Mouse (Mus musculus) cerebellum, adult 2 months (tissue): ENCODE data around the gene Slk. TPM values are rescaled to one million over a fixed set of nuclear protein-coding genes. Genes with fewer than 3 reads are reported as not detected.

Source experiments
- DNase-seq, 2 experiments: peaks; one replicate each; pipeline ENCODE4 v3.0.0; 2021
- H3K27ac ChIP-seq: fragments of 200-500 bp; 2 replicates; pipeline ENCODE4 v1.5.1; 2012; ENCODE audit warnings: low read length, control low read depth, inconsistent platforms; ENCODE audit not compliant: insufficient read depth
- H3K27me3 ChIP-seq: fragments of 200-500 bp; 2 replicates; pipeline ENCODE4 v1.6.1; 2012; ENCODE audit warnings: inconsistent platforms, mild to moderate bottlenecking, low read length, moderate library complexity; ENCODE audit not compliant: control insufficient read depth, insufficient read depth
- H3K4me1 ChIP-seq: fragments of 200-500 bp; 2 replicates; pipeline ENCODE4 v1.6.1; 2011; ENCODE audit warnings: low read length; ENCODE audit not compliant: control insufficient read depth, insufficient read depth
- H3K4me3 ChIP-seq: fragments of 200-500 bp; replicated peaks from 2 replicates; pipeline ENCODE3; 2011; ENCODE audit warnings: mild to moderate bottlenecking, low read depth, low read length, control low read depth; ENCODE audit not compliant: insufficient read depth
- CTCF ChIP-seq: fragments of 200-500 bp; IDR thresholded peaks from 2 replicates; pipeline ENCODE4 v1.5.1; 2011; ENCODE audit warnings: low read depth, mild to moderate bottlenecking, control low read depth, low read length, moderate library complexity, borderline replicate concordance; ENCODE audit not compliant: insufficient read depth
- POLR2A ChIP-seq: fragments of 200-500 bp; IDR thresholded peaks from 2 replicates; pipeline ENCODE4 v1.6.1; 2011; ENCODE audit warnings: low read length, control low read depth, borderline replicate concordance; ENCODE audit not compliant: insufficient read depth
- WGBS: fragments of 180-500 bp; shearing (Covaris S2); methylation state at CpG from one replicate; pipeline ENCODE4 v1.1.7; 2018; 5-methylcytosine and 5-hydroxymethylcytosine counted together
- polyA plus RNA-seq: library from polyadenylated mRNA; depleted of rRNA; stranded (reverse); fragments of >200 nt; gene quantifications from 2 replicates; pipeline ENCODE4 v1.2.3, GENCODE M21; 2012; rRNA removed

The Slk gene
- polyA plus RNA-seq: 33.8 and 38.7 TPM in 2 replicates

DNA sequence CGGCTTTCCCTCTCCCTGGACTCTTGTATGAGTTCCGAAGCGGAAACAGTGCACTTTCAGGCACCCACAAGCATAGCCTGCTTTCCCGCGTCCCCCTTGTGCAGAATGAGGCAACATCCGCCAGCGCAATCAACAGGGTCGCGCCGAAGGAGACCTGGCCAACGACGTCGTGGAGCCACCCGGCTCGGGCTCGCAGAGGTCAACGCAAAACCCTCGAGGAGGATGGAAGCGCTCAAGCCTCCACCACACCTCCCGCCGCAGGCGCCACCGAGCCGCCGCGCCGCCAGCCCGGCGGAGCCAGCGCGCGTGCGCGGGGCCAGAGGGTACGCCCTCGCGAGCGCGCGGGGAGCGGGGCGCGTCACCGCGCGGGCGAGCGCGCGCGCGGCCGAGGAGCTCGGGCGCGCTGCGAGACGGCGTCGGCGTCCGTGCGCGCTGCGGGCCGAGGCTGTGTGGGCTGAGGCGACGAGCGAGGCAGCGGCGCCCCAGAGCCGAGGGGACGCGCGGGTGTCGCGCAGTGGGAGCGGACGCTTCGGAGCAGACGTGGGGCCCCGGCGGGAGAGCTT is at the start of gene Slk:
Gene Slk, plus strand, starts transcription at position 454 of the 563 bp plus-strand sequence.
- Histone ChIP-seq H3K27me3 (no peaks in the 10 kb centered on the region), H3K27ac (peak within 1 kb of the TSS; percentile 67), H3K4me1 (no peaks in the 10 kb centered on the region; the same call in 1 of the 2 replicates), H3K4me3 (peak within 1 kb of the TSS; percentile 90)
- TF ChIP-seq CTCF (no peak), POLR2A (peak; percentile 83)
- under 1% methylated on average over 83 of the region's 83 CpGs for WGBS
- peak; percentile 83 to 88 for DNase-seq

DNA sequence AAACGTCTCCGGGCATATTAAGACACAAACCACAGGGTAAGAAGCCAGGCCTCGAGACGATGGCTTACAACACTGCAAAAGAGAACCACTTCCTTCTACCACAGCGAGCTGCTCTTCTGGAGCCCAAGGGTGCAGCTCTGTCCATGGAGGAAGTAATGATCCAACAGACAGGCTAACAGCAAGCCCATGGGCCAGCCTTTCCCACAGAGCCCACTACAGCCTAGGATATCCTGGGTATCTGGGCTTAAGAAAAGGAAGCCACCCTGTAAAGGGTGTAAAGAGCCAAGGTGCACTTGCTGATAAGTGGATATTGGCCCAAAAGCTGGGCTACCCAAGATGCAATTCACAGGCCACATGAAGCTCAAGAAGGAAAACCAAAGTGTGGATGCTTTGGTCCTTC is 48.2 kb upstream of the Slk start:
- WGBS: 86% methylated on average over 5 of the region's 5 CpGs
- Histone ChIP-seq H3K4me3 (no peak overlapping the region), H3K27ac (no peak overlapping the region), H3K27me3 (no peaks in the 10 kb centered on the region), H3K4me1 (no peaks in the 10 kb centered on the region)
- TF ChIP-seq POLR2A: no peak
- no peak for DNase-seq

DNA sequence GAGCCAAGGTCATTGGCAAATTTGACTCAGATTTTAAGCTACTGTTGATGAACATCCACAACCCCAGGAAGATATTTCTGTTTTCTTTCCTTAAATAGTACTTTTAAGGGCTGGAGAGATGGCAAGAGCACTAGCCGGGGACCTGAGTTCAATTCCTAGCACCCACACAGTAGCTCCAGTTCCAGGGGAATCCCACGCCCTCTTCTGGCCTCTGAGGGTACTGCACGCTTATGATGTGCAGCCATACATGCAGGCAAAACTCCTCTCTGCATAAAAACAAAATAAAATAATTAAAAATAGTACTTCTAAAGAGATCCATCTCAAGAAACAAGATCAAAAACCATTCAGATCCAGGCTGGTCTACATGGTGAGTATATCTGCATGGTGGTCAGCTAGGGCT is 47.0 kb upstream of the Slk start:
- WGBS: 93% methylated on average over 3 of the region's 3 CpGs
- Histone ChIP-seq H3K4me1 (no peaks in the 10 kb centered on the region), H3K27me3 (no peaks in the 10 kb centered on the region), H3K4me3 (no peak overlapping the region), H3K27ac (no peak overlapping the region)
- TF ChIP-seq POLR2A (no peak), CTCF (peak; percentile 24; the same call in 1 of the 2 replicates)
- DNase-seq: no peak

DNA sequence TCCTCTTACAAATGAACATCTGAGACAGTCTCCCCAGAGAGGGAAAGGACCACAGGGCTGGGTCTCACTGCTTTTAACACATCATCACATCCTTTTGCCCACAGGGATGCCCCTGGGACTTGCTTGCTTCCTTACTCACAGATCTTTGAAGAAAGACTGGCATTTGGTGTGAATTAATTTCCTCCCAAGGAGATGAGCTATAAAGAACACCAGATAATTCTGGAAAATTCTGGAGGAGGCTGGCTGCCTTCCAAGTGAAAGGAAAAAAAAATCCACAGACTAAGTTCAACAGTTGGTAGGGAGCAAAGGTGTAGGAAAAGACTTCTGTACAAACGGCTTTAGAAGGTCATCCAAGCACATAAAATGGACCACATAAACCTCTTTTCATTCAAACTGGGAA is 45.3 kb upstream of the Slk start:
- no peaks in the 10 kb centered on the region for H3K4me1 ChIP-seq
- 60% methylated on average over 1 of the region's 1 CpGs for WGBS
- TF ChIP-seq CTCF (no peak), POLR2A (no peak)
- H3K27me3 ChIP-seq: no peaks in the 10 kb centered on the region
- H3K27ac ChIP-seq: no peak overlapping the region
- no peak for DNase-seq
- H3K4me3 ChIP-seq: no peak overlapping the region

DNA sequence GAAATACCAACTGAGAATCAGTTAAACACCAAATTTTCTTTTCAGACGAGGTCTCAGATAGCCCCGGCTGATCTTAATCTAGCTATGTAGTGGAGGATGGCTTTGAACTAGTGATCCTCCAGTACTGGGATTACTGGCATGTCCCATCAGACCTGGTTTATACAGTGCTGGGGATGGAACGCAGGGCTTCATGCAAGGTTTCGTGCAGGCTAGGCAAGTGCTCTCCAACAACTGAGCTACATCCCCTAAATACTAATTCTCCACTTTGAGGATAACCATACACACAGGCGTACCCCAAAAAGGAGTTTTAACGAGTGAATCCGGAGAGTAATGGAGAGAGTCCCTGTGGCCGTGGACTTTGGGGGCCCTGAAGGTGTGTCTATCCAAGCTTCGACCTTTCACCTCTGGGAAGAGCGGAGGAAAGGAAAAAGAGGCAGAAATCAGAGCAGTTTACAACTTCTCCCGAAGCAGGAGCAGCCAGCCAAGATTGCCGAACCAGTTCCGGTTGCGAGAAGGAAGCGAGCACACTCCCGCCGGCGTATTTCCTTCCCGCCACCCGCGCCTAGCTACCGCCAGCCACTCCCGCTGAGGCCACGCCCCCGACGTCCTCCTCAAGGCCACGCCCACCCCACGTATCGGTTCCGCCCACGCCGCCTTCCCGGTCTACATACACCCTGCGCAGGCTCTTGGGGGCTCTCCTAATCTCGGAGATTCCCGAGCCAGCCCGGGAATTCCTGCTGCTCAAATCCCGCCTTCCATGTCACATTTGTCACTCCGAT is 42.8 kb upstream of the Slk start:
- Histone ChIP-seq H3K4me3 (peak overlapping the region; percentile 72), H3K27me3 (no peaks in the 10 kb centered on the region), H3K4me1 (no peaks in the 10 kb centered on the region), H3K27ac (no peak overlapping the region)
- 4% methylated on average over 39 of the region's 39 CpGs for WGBS
- TF ChIP-seq POLR2A: peak; percentile 73
- no peak for TF ChIP-seq CTCF
- peak; percentile 95 to 96 for DNase-seq

DNA sequence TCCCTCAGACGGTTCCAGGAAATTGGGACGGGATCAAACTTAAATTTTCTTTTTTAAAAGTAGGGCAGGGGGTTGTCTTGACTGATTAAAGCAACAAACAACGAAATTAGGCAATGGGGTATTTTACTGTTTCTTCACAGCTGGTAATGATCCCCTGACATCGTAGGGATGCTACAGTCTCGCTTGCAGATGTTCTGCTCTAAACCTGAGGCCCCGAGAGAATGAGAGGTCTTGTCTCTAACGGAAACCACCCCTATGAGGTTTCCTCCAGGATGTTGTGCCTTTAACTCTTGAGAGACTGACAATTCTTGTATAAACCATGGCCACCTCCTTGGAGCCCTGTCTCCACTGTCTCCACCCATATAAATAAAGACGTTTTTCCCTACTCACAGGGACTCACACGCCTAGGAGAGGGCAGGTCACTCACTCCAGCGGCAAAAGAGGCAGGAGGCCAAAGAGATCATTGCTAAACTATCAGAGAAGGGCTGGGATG is 42.1 kb upstream of the Slk start, which contains the start of gene Stn1:
Gene Stn1, minus strand, starts transcription at position 208 of the 493 bp plus-strand sequence.
- H3K27ac ChIP-seq: no peak within 1 kb of the TSS
- 9% methylated on average over 10 of the region's 10 CpGs for WGBS
- peak within 1 kb of the TSS; percentile 72 for H3K4me3 ChIP-seq
- no peak for TF ChIP-seq POLR2A
- no peak for TF ChIP-seq CTCF
- no peaks in the 10 kb centered on the region for H3K4me1 ChIP-seq
- DNase-seq: no peak
- H3K27me3 ChIP-seq: no peaks in the 10 kb centered on the region

DNA sequence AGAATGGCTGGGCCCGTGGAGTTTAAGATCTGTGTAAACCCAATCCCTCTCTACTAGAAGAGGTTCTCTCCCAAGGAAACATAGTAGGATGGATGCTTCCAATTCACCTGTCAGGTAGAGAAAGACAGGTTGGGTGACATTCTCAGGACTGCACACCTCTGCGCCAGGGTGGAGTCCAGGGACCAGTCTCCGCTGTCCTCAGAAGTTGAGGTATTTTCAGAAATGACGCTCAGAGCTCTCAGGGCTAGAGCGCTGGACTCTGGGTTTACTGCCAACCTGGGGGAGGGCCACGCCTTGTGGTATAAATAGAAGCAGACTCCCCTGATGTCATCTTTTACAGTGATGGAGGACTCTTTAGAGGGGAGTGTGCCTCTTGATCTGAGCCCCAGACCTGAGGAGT is 41.6 kb upstream of the Slk start:
- H3K4me3 ChIP-seq: no peak overlapping the region

DNA sequence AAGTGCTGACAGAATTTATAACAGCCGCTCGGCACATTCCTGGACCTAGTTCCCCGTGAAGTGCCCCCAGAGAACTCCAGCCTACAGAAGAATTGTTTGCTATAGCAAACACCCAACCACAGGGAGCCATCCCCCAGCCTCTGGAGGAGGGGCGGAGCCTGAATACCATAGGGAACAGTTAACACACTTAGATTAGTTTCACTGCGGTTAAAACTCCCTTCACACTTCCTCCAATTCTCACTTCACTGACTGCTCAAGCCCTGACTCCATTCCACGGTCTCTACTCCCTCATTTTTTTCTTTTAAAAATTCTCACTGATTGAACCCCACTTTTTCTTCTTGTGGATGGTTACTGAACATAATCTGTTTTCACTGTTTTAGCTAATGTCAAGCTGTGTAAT is 40.7 kb upstream of the Slk start:
- Histone ChIP-seq H3K27me3 (no peaks in the 10 kb centered on the region), H3K27ac (no peak overlapping the region), H3K4me1 (no peaks in the 10 kb centered on the region), H3K4me3 (no peak overlapping the region)
- TF ChIP-seq CTCF (no peak), POLR2A (no peak)
- 36% methylated on average over 6 of the region's 6 CpGs for WGBS
- no peak for DNase-seq

More for the DNA sequence above, 41.6 kb upstream of the Slk start:
- H3K27me3 ChIP-seq: no peaks in the 10 kb centered on the region
- peak in 1 of 2 experiments; percentile 8 for DNase-seq
- H3K4me1 ChIP-seq: no peaks in the 10 kb centered on the region
- 73% methylated on average over 6 of the region's 6 CpGs for WGBS
- no peak for TF ChIP-seq POLR2A
- no peak for TF ChIP-seq CTCF
- no peak overlapping the region for H3K27ac ChIP-seq
